Mouse (Mus musculus): ENCODE results near the gene Cacnb4.

DNA sequence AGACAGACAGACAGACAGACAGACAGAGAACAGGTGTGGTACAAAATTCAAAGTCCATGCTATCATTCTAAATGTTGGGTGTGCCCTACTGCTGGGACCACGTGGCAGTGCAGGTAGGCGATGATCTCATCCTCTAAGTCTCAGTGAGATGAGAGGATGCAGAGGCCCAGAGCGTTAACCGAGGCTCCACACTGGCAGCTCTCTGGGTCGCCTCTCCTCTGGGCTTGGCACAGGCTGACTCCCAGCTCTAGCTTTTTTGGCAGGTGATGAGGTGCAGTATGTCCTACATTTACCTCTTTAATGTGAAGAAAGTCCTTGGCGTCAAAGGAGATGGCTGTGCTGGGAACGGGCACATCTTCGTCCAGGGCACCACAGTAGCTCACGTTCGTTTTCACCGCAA lies 202.1 kb downstream of the Cacnb4 start:
- TF ChIP-seq CTCF (IDR thresholded peaks at IDR 0.05) (no peak), EP300 (IDR thresholded peaks at IDR 0.05) (no peak)

Measured in lung, postnatal 0 days (tissue).